Mouse (Mus musculus): ENCODE measurements around the gene Bloc1s5. TPM values are rescaled to one million over a fixed set of nuclear protein-coding genes. Genes with fewer than 3 reads are reported as not detected.
A peak's percentile ranks its signal among the peaks of the same experiment; 100 is the strongest.
"Not testable (repeated sequence)": the region's sequence is repeated elsewhere in the genome, so short reads cannot be mapped to it uniquely, and the experiment has no call there.

The Bloc1s5 gene
- 12.2 and 12.5 TPM in 2 replicates for polyA plus RNA-seq (2015; fragmentation: Nextera tagmentation; extraction: Ambion mirVana)

DNA sequence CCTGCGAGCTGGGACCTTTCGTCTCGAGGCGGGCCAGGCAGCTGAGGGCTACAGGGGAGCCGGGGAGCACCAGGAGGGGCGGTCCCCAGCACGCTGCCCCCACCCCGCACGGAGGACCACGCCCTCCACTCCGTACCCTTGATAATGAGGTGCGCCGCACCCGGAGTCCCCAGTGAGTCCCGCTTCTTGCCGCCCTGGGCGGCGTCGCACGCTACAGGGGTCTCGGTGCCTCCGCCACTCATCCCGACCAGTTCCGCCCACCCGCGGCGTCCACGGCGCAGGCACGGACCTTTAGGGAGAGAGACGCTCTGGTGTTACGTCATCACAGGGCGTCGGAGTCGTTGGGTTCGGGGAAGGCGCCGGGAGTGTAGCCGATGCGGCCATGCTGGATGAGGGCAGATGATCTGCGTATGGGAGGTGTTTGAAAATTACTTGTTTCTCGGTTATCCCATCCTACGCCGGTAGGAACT is at the start of gene Bloc1s5:
TSS of gene Bloc1s5 (minus strand) at position 310 of the 470 bp plus-strand sequence.
- H3K4me2 ChIP-seq (replicated peaks; ENCODE audit: low read depth): peak within 1 kb of the TSS; percentile 86
- H3K36me3 ChIP-seq (ENCODE audit: control insufficient read depth, insufficient read depth, low read length): no peaks in the 10 kb centered on the region
- no peaks in the 10 kb centered on the region for H3K27me3 ChIP-seq (ENCODE audit: control insufficient read depth, insufficient read depth, low read length)
- H3K27ac ChIP-seq (replicated peaks): peak within 1 kb of the TSS; percentile 65
- no peaks in the 10 kb centered on the region for H3K4me1 ChIP-seq (replicated peaks; ENCODE audit: control insufficient read depth, insufficient read depth)
- WGBS: under 1% methylated on average over 41 of the region's 44 CpGs
- no peak for TF ChIP-seq CTCF (IDR thresholded peaks at IDR 0.05; ENCODE audit: low read depth)
- no peak for TF ChIP-seq EP300 (optimal IDR thresholded peaks at IDR 0.05)
- ATAC-seq (ENCODE audit: low FRiP score, low TSS enrichment): peak; percentile 96
- H3K9me3 ChIP-seq (ENCODE audit: control insufficient read depth, low read length): no peaks in the 10 kb centered on the region
- peak; percentile 95 for DNase-seq (ENCODE audit: low spot score)
- H3K4me3 ChIP-seq (ENCODE audit: low read depth, low read length): peak within 1 kb of the TSS; percentile 95
- peak within 1 kb of the TSS; percentile 77 for H3K9ac ChIP-seq (ENCODE audit: low read length)

DNA sequence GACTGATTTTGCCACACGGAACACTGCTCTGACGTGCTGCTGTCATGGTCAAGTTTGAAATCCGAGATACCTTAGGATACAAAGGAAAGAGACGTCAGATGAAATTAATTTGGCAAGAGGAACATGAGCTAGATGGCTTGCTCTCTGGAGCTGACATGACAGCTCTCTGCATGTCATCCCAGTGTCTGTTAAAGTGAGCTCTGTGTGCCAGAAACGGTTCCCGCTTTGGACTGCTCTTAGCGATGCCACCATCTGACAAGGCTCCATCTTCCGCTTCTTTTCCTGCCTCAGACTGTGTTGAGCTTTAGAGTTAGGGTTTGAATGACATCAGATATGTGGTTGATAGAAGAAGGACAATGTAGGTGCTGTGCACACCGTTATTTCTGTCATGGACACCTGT is 37.4 kb upstream of the Bloc1s5 start:
- no peaks in the 10 kb centered on the region for H3K4me1 ChIP-seq (replicated peaks; ENCODE audit: control insufficient read depth, insufficient read depth)
- ATAC-seq (ENCODE audit: low FRiP score, low TSS enrichment): no peak
- no peaks in the 10 kb centered on the region for H3K9me3 ChIP-seq (ENCODE audit: control insufficient read depth, low read length)
- no peak overlapping the region for H3K4me3 ChIP-seq (ENCODE audit: low read depth, low read length)
- no peak overlapping the region for H3K27ac ChIP-seq (replicated peaks)
- no peak overlapping the region for H3K4me2 ChIP-seq (replicated peaks; ENCODE audit: low read depth)
- no peaks in the 10 kb centered on the region for H3K27me3 ChIP-seq (ENCODE audit: control insufficient read depth, insufficient read depth, low read length)
- no peaks in the 10 kb centered on the region for H3K36me3 ChIP-seq (ENCODE audit: control insufficient read depth, insufficient read depth, low read length)
- H3K9ac ChIP-seq (ENCODE audit: low read length): no peak overlapping the region
- 84% methylated on average over 9 of the region's 9 CpGs for WGBS
- no peak for TF ChIP-seq EP300 (optimal IDR thresholded peaks at IDR 0.05)
- no peak for DNase-seq (ENCODE audit: low spot score)

DNA sequence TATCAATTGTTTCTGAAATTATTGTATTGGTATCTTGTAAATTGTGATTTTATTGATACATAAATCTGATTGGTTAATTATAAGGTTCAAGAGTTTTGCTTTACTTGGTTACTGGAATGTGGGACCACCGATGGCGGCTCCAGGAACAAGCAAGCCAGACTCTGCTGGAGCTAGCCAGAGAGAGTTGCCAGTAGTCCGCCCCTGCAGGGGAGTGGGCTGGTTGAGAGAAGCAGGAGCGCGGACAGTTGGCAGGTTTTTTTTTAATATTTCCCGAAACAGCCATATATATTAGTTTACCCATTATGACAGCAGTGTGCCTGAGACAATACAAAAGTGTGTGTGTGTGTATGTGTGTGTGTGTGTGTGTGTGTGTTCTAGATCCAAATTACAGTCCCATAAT is 36.5 kb upstream of the Bloc1s5 start:
- not testable (repeated sequence) for H3K9ac ChIP-seq (ENCODE audit: low read length); DNase-seq (ENCODE audit: low spot score); H3K27me3 ChIP-seq (ENCODE audit: control insufficient read depth, insufficient read depth, low read length); H3K4me2 ChIP-seq (replicated peaks; ENCODE audit: low read depth); H3K27ac ChIP-seq (replicated peaks); H3K4me1 ChIP-seq (replicated peaks; ENCODE audit: control insufficient read depth, insufficient read depth); H3K4me3 ChIP-seq (ENCODE audit: low read depth, low read length); H3K36me3 ChIP-seq (ENCODE audit: control insufficient read depth, insufficient read depth, low read length); ATAC-seq (ENCODE audit: low FRiP score, low TSS enrichment); H3K9me3 ChIP-seq (ENCODE audit: control insufficient read depth, low read length)
- 86% methylated on average over 6 of the region's 6 CpGs for WGBS

DNA sequence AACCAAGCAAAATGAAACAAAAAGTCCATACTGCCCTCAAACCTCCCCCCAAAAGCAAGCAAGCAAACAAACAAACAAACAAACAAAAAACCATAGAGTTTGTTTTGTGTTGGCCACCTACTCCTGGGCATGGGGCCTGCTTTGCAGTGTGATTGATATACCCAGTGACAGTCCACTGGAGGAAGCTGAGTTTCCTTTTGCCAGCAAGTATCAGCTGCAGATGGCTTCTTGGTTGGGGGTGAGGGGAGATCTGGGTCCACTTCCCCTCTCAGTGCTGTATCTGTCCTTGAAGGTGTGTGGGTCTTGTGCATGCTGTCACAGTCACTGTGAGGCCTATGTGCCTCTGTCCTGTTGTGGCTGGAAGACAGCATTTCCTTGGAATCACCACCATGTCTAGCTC is 35.1 kb upstream of the Bloc1s5 start:
- Histone ChIP-seq H3K4me1 (replicated peaks; ENCODE audit: control insufficient read depth, insufficient read depth) (no peaks in the 10 kb centered on the region), H3K4me2 (replicated peaks; ENCODE audit: low read depth) (no peak overlapping the region), H3K36me3 (ENCODE audit: control insufficient read depth, insufficient read depth, low read length) (no peaks in the 10 kb centered on the region), H3K4me3 (ENCODE audit: low read depth, low read length) (no peak overlapping the region), H3K27ac (replicated peaks) (no peak overlapping the region), H3K9me3 (ENCODE audit: control insufficient read depth, low read length) (no peaks in the 10 kb centered on the region), H3K27me3 (ENCODE audit: control insufficient read depth, insufficient read depth, low read length) (no peaks in the 10 kb centered on the region), H3K9ac (ENCODE audit: low read length) (no peak overlapping the region)
- ATAC-seq (ENCODE audit: low FRiP score, low TSS enrichment) (no peak), DNase-seq (ENCODE audit: low spot score) (no peak)
- no peak for TF ChIP-seq EP300 (optimal IDR thresholded peaks at IDR 0.05)
- TF ChIP-seq CTCF (IDR thresholded peaks at IDR 0.05; ENCODE audit: low read depth): no peak

DNA sequence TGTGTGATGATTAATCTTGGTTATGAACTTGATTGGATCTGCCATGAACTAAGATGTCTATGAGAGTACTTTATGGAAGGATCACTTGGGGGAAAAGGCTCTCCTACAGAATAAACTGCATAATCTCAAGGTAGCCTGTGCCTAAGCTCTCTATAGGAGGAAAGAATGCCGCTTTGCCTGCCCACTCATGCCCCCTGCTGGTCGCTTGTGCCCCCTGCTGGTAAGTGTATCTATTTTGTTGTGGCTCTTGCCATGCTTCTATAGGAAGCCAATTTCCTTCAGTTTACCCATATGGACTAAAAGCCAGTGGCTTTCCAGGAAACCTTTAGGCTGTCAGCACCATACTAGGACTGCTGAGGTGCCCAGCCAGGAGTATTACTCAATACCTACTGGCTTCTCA is 33.6 kb upstream of the Bloc1s5 start:
- H3K9ac ChIP-seq (ENCODE audit: low read length): no peak overlapping the region
- H3K4me1 ChIP-seq (replicated peaks; ENCODE audit: control insufficient read depth, insufficient read depth): no peaks in the 10 kb centered on the region
- TF ChIP-seq CTCF (IDR thresholded peaks at IDR 0.05; ENCODE audit: low read depth): peak; percentile 70
- TF ChIP-seq EP300 (optimal IDR thresholded peaks at IDR 0.05): no peak
- ATAC-seq (ENCODE audit: low FRiP score, low TSS enrichment) (no peak), DNase-seq (ENCODE audit: low spot score) (peak; percentile 48)
- H3K4me2 ChIP-seq (replicated peaks; ENCODE audit: low read depth): no peak overlapping the region
- WGBS: 45% methylated on average over 2 of the region's 2 CpGs
- H3K27ac ChIP-seq (replicated peaks): no peak overlapping the region
- no peaks in the 10 kb centered on the region for H3K27me3 ChIP-seq (ENCODE audit: control insufficient read depth, insufficient read depth, low read length)
- no peaks in the 10 kb centered on the region for H3K9me3 ChIP-seq (ENCODE audit: control insufficient read depth, low read length)
- no peak overlapping the region for H3K4me3 ChIP-seq (ENCODE audit: low read depth, low read length)
- H3K36me3 ChIP-seq (ENCODE audit: control insufficient read depth, insufficient read depth, low read length): no peaks in the 10 kb centered on the region

DNA sequence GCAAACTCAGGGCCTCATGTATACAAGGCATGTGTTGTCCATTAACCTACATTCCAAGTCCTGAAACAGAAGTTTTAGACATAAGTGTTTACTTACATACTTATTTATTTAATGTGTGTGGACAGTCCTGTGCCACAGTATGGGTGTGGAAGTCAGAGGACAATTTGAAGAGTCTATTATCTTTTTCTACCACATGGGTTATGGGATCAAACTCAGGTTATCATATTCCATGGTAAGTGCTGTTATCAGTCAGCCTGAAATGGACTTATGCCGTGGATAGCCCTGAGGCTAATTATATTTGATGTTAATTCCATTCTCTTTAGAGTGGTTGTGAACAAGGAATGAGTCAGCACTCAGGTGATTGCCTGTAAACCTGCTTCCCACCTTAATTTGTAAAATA is 29.8 kb upstream of the Bloc1s5 start:
- TF ChIP-seq EP300 (optimal IDR thresholded peaks at IDR 0.05): no peak
- TF ChIP-seq CTCF (IDR thresholded peaks at IDR 0.05; ENCODE audit: low read depth): no peak
- Histone ChIP-seq H3K4me1 (replicated peaks; ENCODE audit: control insufficient read depth, insufficient read depth) (no peaks in the 10 kb centered on the region), H3K9me3 (ENCODE audit: control insufficient read depth, low read length) (no peaks in the 10 kb centered on the region), H3K27me3 (ENCODE audit: control insufficient read depth, insufficient read depth, low read length) (no peaks in the 10 kb centered on the region), H3K27ac (replicated peaks) (no peak overlapping the region), H3K4me3 (ENCODE audit: low read depth, low read length) (no peak overlapping the region), H3K9ac (ENCODE audit: low read length) (no peak overlapping the region), H3K4me2 (replicated peaks; ENCODE audit: low read depth) (no peak overlapping the region), H3K36me3 (ENCODE audit: control insufficient read depth, insufficient read depth, low read length) (no peaks in the 10 kb centered on the region)
- no peak for DNase-seq (ENCODE audit: low spot score)
- ATAC-seq (ENCODE audit: low FRiP score, low TSS enrichment): no peak
- WGBS: 43% methylated on average over 1 of the region's 1 CpGs

All from stomach, postnatal 0 days (tissue).